Mouse (Mus musculus) c-Kit-negative CD71-positive TER-119-positive erythroid progenitor cells, embryonic 14.5 days (primary cell): ENCODE measurements around the gene Aaas.
"Not testable (repeated sequence)": the region's sequence is repeated elsewhere in the genome, so short reads cannot be mapped to it uniquely, and the experiment has no call there.

Source experiments
- DNase-seq: peaks from one replicate; pipeline ENCODE4 v3.0.0-alpha.2; 2013; ENCODE audit warnings: low read depth, low spot score

The Aaas gene

DNA sequence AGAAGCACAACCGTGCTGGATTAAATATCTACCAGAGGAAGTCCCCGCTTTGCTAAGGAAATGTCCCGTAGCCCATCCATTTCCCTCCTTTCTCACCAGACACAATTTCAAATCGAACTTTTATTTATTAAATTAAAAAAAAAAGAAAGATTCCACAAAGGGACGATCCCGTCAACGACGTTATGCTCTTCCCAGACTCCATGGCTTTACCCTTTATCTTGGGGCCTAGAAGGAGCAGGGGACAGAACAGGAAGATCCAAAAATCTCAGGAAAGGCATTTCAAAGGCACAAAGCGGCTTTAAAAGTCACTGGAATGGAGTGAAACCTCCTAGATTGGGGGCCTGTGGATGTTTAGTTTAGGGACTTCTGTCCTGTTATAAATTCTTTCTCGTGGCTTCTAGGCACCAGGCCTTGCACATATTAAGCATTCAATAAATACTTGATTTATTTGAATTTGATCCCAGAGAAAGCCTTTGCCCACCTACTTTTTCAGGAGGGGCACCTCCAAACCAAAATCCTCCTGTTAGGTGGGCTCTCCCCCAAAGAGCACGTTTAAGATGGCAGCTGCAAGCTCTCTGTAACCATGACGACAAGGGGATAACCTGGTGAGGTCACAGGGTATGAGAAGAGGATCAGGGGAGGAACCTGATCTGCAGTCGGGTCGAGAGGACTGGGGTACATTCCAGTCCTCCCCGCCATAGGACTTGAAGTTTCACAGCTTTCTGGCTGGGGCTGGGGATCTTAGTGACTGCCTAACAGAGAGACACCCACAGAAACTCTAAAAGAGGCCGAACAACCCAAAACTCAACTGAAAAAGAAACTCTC lies 6.1 kb upstream of the Aaas start:
- no peak for DNase-seq

DNA sequence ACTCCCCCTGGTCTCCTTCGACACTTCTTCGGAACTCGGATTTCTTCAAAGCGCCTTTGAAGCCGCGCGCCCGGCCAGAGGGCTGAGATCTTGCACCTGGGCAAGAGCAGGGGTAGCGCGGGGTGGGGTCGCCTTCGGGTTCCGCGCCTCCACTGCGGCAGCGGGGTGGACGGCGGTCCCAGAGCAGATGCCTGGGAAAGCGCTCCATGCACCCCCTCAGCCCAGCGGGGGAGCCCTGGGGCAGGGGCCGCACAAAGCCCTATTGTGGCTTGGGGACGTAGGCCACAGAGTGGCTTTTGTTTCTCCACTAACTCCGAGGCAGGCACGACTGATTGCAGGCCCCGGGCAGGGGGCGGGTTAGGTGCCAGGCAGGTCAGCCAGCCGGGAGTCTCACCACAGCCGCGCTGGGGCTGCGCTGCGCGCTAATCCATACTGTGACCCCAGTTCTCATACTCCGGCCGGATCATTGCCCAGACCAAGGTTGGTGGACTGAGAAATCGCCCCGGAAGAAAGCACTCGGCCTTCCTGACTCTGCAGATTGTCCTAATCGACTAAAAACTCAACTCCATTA lies 5.4 kb upstream of the Aaas start:
- DNase-seq = no peak

DNA sequence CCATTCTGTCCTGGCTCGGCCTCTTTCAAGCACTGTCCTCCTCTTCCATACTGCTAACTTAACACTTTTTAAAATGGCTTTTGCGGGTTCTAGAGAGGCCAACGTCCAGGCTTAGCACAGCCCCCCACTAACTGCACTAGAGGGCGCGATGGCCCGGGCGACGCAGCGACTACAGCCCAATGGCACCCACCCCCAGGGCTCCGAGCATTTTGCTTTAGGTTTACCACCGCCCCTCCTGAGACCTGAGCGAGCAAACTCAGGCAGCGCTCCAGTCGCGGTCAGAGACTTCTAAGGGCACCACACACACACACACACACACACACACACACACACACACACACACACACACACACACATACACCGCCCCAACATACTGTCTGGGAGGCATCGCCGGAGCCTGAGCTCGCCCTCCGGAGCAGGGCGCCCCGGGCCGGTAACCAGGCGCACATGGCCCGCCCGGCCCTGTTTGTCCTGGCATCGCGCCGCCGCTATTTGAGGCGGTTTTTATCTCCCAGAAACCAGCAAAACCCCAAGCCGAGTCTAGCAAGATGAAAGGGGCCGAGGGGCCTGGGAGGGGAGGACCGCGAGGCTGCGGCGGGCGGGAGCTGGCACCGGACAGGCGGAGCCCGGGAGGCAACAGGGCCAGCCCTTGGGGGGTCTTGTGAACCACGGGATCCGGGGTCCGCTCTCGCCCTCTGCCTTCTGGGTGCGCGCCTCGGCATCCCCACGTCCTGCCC lies 4.7 kb upstream of the Aaas start:
- DNase-seq = no peak

DNA sequence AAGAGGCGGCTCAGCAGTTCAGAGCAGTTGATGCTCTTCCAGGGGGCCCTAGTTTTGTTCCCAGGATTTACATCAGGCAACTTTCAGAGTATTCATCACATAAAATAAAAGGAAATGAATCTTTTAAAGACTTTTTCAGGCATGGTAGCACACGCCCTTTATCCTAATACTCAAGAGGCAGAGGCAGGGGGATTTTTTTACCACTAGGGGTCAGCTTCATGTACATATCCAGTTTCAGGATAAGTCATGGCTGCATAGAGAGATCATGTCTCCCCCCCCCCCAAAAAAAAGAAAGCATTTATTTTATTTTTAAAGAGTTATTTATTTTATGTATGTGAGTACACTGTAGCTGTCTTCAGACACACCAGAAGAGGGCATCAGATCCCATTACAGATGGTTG lies 3.4 kb upstream of the Aaas start:
- no peak for DNase-seq

DNA sequence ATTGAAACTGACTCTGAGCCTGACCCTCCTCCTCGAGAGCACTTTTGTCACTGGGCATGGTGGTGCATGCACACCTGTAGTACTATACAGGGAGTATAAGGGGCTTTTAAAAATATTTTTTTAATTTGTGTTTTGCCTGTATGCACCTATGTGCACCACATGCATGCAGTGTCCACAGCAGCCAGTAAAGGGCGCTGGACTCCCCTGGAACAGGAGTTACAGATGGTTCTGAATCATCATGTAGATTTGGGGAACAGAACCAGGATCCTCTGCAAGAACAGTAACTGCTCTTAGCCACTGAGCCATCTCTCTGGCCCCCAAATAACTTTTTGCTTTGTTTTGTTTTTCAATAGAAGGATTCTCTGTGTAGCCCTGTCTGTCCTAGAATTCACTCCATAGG lies 1.6 kb upstream of the Aaas start:
- no peak for DNase-seq

DNA sequence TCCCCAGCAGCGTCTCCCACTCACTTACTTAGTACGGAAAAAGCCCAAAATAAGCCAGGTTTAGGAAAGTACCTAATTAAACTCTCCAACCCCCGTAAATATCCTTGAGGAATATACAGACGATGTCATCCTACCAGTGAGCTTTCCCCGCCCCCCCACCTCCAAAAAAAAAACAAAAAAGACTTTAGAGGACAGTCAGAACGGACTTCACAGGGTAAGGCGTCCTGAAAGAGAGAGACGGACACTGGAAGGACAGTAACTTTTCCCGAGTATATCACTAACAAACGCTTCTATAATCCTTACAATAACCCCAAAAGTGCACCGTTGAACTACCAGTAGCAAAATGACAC lies 346 bp upstream of the Aaas start:
- DNase-seq = no peak

DNA sequence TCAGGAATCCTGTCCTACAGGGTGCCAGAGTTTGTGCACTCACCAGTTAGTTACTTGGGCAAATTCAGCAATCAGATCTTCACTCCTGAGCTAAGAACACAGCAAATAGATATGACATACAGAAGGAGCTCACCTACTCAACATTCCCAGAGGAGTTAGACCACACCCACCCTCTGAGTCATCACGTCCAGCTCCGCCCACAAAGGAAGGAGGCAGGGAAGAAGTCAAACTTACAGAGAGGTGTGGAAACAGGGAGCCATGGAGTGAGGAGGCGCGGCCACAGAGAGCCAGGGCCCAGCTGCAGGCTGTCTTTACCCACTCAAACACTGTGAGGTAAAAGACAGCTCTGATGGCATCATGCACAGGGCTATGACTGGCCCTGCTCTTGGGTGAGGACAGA lies 4.1 kb downstream of the Aaas start:
- no peak for DNase-seq

DNA sequence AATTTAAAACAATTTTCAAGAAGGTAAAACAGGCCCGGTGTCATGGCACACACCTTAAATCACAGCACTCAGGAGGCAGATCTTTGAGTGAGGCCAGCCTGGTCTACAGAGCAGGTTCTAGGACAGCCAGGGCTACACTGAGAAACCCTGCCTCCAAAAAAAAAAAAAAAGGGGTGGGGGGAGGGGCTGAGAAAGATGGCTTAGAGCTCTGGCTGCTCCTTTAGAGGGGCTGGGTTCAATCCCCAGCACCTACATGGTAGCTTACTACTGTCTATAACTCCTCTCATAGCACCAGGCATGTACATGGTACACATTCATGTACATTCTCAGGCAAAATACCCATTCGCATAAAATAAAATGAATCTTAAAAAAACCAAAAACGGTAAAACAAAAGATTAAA lies 6.1 kb downstream of the Aaas start:
- DNase-seq = no peak

DNA sequence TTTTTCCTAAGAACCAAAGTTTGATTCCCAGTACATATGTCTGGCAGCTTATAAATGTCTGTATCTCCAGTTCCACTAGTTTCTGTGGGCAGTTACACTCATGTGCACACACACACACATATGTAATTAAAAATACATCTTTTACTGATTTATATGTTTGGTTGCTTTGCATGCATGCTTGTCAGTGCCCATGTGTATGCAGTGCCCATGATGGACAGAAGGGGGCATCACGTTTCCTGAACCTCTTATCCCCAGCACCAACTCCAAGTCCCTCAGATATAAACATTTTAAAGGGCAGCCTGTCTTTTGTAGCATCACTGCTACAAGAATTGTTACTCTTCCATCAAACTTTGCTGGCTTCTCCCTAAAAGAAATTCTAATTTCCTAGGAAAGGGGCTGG lies 9.0 kb downstream of the Aaas start:
- no peak for DNase-seq

DNA sequence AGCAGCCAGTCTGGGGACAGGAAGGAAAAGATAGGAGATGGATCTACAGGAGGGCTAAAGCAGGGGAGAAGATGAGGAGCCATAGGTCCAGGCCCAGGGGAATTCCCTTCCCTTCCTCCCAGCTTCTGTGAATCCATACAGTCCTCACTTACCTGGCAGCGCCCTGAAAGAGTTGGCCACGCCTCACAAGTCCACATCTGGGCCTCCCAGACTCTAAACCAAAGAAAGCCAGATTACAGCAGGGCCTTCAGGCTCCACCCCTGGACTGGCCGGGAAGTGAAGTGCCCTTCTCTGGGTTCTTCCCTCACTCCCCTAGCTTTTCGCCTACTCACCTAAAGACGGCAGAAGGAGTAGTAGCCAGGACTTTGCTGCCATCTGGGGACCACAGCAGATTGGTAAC lies 11.0 kb downstream of the Aaas start:
- no peak for DNase-seq

DNA sequence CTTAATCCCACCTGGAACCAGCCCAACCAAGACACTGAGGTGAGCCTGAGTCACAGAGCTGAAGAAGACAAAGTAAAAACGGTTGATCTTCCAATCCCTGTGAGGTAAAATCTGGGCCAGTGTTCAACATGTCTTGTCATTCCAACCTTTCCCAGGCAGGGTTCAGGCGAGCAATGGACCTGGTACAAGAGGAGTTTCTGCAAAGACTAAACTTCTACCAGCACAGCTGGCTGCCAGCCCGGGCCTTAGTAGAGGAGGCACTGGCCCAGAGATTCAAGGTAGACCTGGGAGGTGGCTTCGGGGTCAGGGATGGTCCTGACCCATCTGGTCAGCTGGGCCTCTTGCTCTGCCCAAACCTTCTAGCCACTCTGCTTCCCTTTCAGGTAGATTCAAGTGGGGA lies 13.6 kb downstream of the Aaas start:
- no peak for DNase-seq

DNA sequence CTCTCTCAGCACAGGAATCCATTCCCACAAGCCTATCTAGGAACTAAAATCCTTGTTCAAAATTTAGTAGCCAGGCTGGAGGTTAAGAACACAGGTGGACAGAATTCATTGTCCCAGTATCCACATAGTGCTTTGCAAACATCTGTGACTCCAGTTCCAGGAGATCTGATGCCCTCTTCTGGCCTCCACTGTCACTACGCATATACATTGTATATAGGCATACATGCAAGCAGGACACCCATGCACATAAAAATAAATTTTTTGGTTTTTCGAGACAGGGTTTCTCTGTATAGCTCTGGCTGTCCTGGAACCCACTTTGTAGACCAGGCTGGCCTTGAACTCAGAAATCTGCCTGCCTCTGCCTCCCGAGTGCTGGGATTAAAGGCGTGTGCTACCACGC lies 14.6 kb downstream of the Aaas start:
- not testable (repeated sequence) for DNase-seq

DNA sequence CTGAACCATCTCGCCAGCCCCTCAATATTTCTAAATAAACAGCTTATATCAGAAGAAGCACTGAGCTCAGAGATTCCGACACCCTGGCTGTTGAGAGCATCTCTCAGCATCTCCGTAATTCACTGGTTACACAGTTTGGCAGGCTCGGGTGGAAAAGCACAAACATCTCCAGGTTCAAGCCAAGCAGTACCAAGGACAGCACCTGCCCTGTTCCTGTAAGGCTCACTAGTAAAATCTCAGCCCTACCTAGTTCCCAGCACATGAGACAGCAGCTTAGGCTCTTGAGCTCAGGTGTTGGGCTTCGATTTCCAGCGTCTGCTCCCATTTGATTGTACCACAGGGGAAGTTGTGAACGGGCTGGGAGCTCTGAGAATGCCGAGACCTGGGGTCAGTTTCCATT lies 15.3 kb downstream of the Aaas start:
- DNase-seq = no peak

DNA sequence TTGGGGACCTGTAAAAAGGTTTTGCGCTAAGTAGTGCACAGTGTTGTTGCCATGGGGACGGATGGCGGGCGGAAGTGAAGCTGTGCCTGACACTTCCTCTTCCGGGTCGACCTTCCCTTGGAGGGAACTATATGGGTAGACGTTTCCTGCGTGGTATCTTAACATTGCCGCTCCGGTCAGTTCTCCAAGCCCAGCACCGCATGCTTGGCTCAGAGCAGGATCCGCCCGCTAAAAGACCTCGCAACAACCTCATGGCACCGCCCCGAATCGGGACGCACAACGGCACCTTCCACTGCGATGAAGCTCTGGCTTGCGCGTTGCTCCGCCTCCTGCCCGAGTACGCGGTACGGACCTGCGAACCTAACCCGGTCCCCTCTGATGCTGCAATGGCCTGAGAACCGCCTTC lies 19.0 kb downstream of the Aaas start, which contains the start of gene Myg1:
Myg1 (plus strand) TSS at position 100 of the 406 bp plus-strand sequence.
- peak; percentile 61 for DNase-seq

DNA sequence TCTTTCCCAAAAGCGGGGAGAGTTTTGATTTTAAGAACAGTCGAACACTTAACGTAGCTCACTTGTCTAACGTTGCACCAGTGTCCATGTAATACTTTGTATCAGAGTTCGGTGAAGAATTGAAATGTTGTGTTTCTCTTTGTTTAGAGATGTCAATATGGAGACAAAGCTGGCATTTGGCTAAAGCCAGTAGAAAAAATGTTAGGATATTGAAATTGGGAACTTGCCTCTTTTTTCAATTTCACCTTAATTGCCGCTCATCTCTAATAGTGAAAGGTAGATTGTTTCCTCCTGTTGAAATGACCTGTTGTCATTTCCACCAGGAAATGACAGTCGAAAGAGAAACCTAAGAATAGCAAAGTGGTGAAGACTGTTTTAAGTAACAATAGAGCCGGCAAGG lies 23.7 kb downstream of the Aaas start:
- DNase-seq = no peak

DNA sequence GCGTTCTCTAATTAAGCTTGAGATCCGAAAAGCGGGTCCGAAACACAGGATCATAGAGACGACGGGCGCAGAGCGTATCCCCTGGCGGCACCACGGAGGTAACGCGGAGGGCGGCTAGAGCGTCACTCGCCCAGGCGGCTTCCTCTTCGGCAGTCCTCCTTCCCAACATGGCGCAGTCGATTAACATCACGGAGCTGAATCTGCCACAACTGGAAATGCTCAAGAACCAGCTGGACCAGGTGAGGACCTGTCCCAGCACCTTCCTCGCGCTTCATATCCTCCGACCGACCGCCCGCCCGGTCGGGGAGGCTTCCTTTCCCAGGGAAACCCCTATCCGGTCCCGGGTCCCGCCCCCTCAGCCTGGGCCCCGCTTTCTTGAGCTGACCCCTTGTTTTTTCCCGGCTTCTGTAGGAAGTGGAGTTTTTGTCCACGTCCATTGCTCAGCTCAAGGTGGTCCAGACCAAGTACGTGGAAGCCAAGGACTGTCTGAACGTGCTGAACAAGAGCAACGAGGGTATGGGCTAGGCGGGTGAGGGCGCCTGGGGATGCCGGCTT lies 24.5 kb downstream of the Aaas start, which contains the start of gene Pfdn5:
Pfdn5 (plus strand) TSS at position 95 of the 555 bp plus-strand sequence.
- peak; percentile 74 for DNase-seq

DNA sequence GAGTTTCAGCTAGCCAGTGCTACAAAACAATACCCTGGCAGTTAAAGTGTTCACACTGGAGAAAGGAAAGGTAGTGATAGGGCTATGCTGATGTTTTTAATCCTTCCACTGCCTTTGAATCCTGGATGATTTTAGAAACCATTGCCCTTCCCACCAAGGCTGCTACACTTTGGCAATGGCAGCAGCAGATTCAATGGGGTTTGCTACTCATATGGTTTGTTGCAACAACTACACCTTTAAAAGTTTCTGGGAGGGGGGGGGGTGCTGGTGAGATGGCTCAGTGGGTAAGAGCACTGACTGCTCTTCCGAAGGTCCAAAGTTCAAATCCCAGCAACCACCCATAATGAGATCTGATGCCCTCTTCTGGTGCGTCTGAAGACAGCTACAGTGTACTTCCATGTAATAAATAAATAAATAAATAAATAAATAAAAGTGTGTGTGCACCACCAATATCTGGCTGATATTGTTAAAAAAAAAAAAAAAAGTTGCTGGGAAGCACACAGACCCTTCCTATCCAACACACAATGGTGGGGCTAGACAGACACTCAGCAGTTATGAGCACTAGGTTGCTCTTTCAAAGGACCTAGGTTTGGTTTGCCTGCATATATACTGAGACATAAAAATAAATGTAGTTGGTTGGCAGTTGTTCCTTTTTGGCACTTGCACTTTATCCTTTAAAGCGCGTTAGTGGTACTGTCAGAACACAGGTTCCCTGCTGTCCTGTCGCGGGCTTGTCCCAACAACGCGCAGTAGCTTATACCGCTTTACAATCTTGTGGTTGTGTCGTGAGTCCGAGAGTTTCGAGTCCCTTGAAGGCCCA lies 25.7 kb downstream of the Aaas start:
- DNase-seq = no peak

DNA sequence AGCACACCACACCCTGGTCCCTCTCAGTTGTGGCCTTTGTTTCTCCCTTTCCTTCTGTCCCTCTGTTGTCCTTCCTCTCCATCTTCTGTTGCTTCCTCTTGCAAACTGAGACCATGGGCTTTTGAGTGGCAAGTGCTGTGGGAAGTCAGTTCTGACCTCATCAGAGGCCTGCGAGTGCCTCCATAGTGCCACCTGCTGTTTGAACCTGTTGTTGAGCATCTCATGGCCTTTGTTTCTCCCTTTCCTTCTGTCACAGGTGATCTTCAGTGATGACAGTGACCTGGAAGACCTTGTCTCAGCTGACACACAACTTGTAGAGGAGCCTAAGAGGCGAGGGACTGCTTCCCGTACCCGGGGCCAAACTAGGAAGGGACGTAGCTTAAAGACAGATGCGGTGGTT lies 34.3 kb downstream of the Aaas start:
- no peak for DNase-seq

DNA sequence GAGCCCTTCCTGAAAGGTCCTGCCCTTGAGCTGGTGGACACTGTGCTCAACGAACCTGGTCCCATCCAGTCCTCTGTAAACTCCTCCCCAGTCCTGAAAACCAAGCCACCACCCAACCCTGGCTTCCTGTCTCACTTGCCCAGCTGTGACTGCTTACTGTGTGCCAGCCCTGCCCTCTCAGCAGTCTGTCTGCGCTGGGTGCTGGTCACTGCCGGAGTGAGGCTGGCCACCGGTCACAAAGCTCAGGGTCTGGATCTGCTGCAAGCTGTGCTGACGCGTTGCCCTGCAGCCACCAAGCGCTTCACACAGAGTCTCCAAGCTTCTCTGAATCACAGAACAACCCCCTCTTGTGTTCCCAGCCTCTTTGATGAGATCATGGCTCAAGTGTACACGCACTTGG lies 35.3 kb downstream of the Aaas start:
- DNase-seq = no peak

DNA sequence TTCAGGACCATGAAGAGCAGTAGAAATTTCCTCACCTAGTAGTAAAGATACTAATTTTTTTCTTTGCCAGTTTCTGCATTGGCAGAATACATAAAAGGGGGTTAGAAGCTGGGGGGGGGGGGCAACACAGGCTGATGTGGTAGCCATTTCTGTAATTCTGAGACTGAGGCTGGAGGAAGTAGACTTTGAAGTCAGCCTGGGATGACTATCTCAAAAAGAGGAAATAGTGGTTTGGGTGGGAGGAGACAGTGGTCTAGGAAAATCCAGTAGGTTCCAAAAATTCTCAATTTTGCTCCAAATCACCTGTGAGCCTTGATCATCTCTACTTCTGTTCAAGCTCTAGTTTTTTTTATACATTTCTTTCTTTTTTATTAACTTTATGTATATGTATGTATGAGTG lies 39.1 kb downstream of the Aaas start:
- no peak for DNase-seq

DNA sequence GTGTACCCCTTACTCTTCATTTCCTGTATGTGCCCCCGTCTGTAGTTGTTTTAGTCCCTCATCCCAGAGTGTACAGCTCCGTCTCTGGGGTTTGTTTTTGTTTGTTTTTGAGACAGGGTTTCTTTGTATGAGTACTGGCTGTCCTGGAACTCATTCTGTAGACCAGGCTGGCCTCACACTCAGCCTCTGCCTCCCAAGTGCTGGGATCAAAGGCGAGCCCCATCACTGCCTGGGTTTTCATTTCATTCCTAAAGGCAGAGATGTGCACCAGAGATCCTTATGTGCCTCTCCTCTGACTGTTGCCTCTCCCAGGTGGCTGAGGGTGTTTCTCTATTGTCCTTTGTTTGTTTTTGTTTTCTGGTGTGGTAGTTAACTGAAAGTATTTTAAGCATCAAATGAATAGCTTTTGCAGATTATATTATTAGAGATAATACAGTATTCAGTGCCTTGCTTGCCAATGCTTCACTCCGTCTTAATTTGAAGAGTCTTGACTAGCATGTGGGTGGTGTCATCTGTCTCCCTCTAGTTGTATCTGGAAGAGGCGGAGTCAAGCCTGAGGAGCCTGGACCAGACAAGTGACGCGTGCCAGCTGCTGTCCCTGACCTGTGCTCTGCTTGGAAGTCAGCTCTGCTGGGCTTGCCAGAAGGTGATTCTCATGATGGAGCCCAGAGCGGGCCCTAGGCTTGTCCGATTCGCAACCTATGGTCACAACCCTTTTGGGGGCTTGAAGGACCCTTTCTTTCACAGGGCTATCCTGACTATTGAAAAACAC lies 40.3 kb downstream of the Aaas start:
- no peak for DNase-seq
